Mouse (Mus musculus) lung, postnatal 4 days (tissue): Measurements from ENCODE around the gene Ncapd2.
A peak's percentile ranks its signal among the peaks of the same experiment; 100 is the strongest.

Experiments
- DNase-seq, 2 experiments: peaks; one replicate each; pipeline ENCODE4 v3.0.0; 2021

Ncapd2 gene

DNA sequence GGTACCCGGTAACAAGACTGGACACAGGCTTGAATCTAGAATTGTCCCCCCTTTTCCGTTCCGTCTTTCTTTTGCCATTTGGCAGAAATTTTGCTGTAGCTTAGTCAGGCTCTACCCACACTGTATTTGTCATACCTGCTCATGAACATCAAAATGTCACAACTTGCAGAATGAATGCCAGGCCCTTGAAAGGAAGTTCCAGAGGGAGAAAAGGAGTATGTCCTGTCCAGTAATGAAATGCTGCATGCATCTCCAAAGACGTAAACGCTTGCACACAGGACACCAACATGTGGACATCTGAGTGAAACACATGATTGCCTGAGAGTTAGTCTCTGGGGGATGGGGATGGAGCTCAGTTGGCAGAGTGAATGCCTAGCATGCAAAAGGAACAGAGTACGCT, 22.2 kb upstream of the Ncapd2 start:
- DNase-seq = no peak

DNA sequence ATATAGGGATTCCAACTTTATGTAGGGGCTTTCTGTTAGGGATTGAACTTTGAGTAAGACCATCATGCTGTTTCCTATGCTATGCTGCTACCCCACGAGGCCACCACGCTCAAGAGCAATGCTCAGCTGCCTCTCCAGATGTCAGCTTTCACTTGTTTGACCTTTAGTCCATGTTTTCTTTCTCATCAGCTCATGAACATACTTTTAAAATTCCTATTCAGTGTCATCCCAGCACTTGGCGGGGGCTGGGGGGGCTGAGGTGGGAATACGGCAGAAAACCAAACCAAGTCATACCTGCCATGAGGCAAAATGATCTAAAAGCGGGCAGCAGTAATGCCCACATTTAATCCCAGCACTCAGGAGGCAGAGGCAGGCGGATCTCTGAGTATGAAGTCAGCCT, 21.6 kb upstream of the Ncapd2 start:
- no peak for DNase-seq

- no peak for DNase-seq
These were observed 21.1 kb upstream of the Ncapd2 start for GRCm38 (mm10) chr6:125212621-125213020.

DNA sequence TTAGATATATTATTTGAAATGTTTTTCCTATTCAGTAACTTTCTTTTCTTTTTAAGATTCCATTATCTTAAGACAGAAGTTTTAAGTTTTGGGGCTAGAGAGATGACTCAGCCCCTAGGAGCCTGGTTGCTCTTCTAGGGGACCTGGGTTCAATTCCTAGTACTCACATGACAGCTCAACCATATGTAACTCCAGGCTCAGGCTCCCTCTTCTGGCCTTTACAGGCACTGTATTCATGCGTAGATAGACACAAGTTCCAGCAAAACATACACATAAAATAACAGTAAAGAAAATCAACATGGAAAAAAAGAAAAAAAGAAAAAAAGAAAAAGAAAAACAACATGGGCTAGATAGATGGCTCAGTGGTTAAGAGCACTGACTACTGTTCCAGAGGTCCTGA, 18.9 kb upstream of the Ncapd2 start:
- no peak for DNase-seq

- no peak for DNase-seq
These were observed 5.7 kb upstream of the Ncapd2 start for GRCm38 (mm10) chr6:125197166-125197565.

DNA sequence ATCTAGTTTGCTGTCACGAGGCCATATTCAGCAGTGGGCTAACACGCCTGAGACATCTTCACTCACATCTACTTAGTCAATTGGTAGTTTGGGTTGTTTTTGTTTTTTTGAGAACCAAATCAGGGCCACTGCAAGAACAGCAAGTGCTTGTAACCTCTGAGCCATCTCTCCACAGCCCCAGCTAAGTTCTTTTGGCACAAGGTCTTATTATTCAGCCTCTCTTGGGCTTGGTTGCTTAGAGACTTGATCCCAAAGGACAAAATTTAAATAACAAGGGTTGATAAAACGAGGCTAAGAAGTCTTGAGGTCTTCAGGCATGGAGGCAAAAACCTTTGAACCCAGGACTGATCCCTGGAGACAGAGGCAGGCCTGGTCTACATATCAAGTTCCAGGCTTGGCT, 4.8 kb upstream of the Ncapd2 start:
- no peak for DNase-seq

- DNase-seq = no peak
These were observed 4.1 kb upstream of the Ncapd2 start for GRCm38 (mm10) chr6:125195541-125196075.

DNA sequence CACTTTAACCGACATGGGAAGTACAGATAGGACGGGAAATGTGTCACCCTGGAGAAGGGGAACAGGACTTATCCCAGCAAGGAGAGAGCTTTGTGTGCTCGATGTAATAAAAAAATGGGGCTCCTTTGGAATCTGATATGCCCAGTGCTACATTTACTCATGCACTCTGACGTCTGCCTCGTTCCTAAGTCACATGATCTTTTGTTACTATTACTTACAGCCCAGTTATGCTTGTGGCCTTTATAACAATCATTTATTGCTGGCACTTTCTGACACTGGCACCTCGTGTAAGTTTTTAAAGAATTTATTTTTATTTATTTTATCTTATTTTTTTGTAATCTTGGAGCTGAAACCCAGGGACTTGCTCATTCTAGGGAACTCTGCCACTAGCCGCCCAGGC, 1.9 kb upstream of the Ncapd2 start:
- no peak for DNase-seq

GRCm38 (mm10) chr6:125192841-125193240, 1.3 kb upstream of the Ncapd2 start:
- no peak for DNase-seq

GRCm38 (mm10) chr6:125192016-125192714, 664 bp upstream of the Ncapd2 start:
- peak; percentile 94 to 95 for DNase-seq

- no peak for DNase-seq
These were observed 685 bp downstream of the Ncapd2 start for GRCm38 (mm10) chr6:125190816-125191215.

GRCm38 (mm10) chr6:125186203-125186602, 5.3 kb downstream of the Ncapd2 start:
- no peak for DNase-seq

DNA sequence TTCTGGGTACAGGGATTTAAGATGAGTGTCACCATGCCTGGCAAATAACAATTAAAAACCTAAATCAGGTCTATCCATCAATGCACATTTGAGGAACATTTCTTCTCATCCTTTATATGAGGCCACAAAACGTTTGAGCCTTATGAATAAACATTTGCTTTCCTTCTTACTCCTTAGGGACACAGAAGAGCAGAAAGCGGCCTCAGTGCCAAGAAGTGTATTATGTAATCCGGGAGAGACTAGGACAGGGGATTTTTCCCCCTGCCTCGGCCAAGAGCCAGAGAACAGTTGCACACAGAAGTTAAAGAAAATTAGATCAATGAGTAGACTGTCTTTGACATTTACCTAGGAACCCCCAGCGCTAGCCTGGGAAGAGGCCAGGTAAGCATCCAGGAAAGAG, 9.4 kb downstream of the Ncapd2 start:
- DNase-seq = no peak

DNA sequence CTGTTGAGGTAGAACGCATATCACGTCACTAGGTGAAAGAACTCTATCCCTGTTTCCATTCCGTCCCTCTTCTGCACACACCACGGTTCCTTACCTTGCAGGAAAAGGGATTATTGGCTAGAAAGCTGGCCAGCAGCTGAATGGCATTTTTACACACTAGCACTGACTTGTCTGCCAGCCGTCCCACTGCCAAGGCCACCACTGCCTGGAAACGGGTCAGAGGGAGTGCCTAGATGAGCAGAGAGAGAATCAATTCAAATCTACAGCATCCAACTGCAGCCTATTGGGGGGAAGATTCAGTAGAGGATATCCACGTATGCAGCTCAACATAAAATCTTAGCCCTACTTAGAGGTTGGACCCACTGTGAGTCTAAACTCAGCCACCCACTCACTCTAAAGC, 11.9 kb downstream of the Ncapd2 start:
- DNase-seq = no peak

GRCm38 (mm10) chr6:125175469-125175868, 16.0 kb downstream of the Ncapd2 start:
- no peak for DNase-seq

GRCm38 (mm10) chr6:125173256-125173655, 18.2 kb downstream of the Ncapd2 start:
- DNase-seq = no peak

DNA sequence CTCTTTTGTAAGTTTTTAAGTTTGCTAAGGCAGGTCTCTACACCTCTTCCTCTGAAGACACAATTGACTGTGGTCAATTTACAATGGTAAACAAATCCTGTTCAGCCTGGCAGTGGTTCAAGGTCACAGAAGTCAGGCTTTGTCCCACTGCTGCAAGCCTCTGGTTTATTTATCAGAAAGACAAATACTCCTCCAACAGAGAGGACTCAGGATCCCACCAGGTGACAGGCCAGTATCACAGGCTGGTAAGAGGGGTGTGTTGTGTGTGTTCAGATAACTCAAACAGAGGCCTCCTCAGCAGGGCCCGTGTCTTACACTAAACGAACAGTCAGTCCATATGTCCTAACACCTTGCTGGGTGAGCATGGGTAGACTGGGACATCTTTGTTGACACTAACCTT, 19.0 kb downstream of the Ncapd2 start:
- no peak for DNase-seq

DNA sequence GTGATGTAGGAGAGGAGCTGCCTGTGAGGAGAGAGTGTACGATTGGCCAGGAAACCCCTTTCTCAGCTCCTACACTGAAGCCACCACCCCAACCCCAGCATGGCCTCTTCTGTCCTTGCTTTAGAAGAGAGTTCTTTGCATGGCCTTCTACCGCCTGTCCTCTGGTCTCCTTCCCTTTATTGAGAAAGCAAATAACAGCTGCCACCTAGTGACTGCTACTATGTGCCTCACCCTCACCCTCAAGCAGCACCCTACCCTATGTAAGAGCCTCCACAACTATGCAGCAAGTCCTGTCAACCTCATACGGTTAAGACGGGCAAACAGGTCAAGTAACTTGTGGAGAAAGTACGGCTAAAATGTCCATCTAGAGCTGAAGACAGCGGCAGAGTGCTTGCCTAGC, 21.3 kb downstream of the Ncapd2 start:
- DNase-seq = no peak

GRCm38 (mm10) chr6:125168086-125168485, 23.4 kb downstream of the Ncapd2 start:
- DNase-seq = no peak

- peak in 1 of 2 experiments; percentile 26 for DNase-seq
These were observed 24.4 kb downstream of the Ncapd2 start for GRCm38 (mm10) chr6:125166861-125167650.

DNA sequence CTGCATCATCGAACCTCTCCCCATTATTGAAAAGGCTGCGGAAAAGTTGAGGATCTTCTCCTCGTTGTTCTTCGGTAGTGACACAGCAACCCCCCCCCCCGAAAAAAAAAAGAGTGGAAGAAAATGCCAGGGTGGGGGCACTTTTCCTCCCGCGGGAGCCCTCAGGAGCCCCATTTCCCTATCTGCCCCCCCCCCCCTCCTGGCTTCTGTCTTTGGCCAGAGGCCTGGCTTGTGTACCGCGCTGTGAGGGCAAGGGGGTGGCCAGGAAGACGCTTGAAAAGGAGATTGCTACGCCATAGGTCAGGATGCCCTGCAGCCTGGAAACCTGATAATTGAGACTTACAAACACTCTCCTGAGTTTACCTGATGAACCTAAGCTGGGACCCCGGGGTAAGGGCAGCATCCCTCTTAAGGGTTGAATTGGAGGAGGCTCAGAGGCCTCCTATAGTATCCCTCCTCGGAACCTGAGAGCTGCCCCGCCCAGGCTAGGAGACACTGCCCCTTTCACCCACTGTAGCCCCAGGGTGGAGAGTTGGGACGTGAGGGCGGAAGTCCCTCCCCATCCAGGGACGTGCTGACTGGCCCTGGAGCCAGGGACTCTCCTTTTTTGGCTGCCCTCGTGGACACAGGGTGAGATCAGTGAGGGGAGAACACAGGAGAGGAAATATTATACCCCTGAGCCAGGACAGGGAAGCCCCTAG, 25.3 kb downstream of the Ncapd2 start, which contains the start of gene Gapdh:
TSS of gene Gapdh (minus strand) at position 417 of the 701 bp plus-strand sequence.
- DNase-seq = peak; percentile 81 to 88

DNA sequence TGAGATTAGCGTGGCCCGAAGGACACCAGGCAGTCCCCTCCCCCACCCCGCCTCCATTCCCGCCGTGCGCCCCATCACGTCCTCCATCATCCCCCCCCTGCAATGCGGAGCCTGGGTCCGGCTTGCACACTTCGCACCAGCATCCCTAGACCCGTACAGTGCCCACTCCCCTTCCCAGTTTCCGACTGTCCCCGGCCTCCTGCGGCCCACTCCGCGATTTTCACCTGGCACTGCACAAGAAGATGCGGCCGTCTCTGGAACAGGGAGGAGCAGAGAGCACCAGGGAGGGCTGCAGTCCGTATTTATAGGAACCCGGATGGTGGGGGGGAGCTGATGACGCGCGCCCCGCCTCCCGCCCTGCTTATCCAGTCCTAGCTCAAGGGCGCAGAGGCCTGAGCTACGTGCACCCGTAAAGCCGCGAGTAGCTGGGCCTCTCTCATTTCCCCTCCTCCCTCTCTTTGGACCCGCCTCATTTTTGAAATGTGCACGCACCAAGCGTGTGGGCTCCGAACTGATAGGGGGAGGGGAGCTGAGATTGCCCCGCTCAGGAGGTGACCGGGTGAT, 26.1 kb downstream of the Ncapd2 start:
- DNase-seq = peak; percentile 97 to 98
